Mouse (Mus musculus): ENCODE measurements at regions not wholly inside any gene's neighbourhood (a gene's known extent, or its start where the extent isn't known, plus 50 kb on each side); places are given as distances from the start of the nearest gene placed in this dataset.

DNA sequence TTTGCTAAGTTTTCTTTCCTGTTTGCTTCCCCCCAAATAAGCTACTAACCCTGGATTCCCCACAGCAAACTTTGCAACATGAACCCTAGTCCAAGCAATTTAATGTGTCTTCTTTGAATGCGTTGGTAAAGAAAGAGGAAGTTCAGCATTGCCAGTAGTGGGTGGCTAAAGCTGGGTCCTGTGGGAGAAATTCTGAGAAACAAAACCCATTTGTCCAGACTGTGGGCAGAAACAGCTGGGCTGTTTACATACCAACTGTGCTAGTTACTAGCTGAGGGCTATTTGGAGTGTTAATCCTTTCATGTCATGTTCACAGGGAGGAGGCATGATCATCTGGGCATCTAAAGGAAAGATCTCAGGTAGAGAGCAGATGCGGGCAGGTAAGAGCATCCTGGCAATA is 51.8 kb upstream of the 1190002N15Rik start:
- Histone ChIP-seq H3K4me1 (ENCODE audit: control insufficient read depth in 2 of 2, insufficient read depth in 2 of 2, low read length in 2 of 2, poor library complexity in 1 of 2) (no peaks in the 10 kb centered on the region), H3K4me3 (ENCODE audit: insufficient read depth in 1 of 2, low read depth in 1 of 2, low read length in 2 of 2, poor library complexity in 1 of 2, severe bottlenecking in 1 of 2) (no peak overlapping the region), H3K36me3 (ENCODE audit: control insufficient read depth, insufficient read depth, low read length, poor library complexity, severe bottlenecking) (no peaks in the 10 kb centered on the region), H3K9ac (ENCODE audit: insufficient read depth, low read depth, low read length, poor library complexity, severe bottlenecking) (no peak overlapping the region), H3K9me3 (ENCODE audit: control insufficient read depth, insufficient read depth, low read depth, low read length) (no peaks in the 10 kb centered on the region), H3K27ac (ENCODE audit: insufficient read depth, low read depth, low read length, poor library complexity, severe bottlenecking) (no peak overlapping the region)
- in situ Hi-C loops (cut with MboI; ENCODE audit: low sequenced_read_pairs in 2 of 2, unreplicated experiment in 2 of 2), result no loop called here
- no peak for TF ChIP-seq HCFC1 (IDR thresholded peaks at IDR 0.05; ENCODE audit: borderline replicate concordance, insufficient read depth, low read length)
- no peak for TF ChIP-seq ZNF384 (IDR thresholded peaks at IDR 0.05; ENCODE audit: low read depth, low read length)
- no peak for TF ChIP-seq ZC3H11A (IDR thresholded peaks at IDR 0.05; ENCODE audit: borderline replicate concordance, low read depth, low read length)
- TF ChIP-seq MAFK (IDR thresholded peaks at IDR 0.05; ENCODE audit: insufficient read depth, low read depth, low read length), result no peak
- no peak for TF ChIP-seq CHD2 (IDR thresholded peaks at IDR 0.05; ENCODE audit: low read depth, low read length)
- no peak for DNase-seq (ENCODE audit: low read depth, low spot score)

DNA sequence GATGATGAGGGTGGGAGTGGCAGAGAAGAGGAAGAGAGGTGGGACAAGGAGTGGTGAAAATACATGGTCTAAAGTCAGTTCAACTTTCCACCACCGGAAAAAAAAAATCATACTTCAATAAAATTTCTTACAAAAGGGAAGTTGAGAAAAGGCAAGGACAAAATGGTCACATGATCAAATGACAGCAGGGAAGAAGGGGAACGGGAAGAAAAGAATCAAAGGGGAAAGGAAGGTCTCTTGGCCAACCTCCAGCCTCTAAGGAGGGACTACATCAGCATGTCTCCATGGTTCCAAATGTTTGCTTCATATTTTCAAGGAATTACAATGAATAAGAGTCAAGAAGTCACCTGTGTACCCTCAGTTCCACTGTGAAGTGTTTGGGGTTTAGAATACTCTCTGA is 64.7 kb upstream of the Slc9a9 start:
- TF ChIP-seq ZNF384 (IDR thresholded peaks at IDR 0.05; ENCODE audit: low read depth, low read length) (no peak), CHD2 (IDR thresholded peaks at IDR 0.05; ENCODE audit: low read depth, low read length) (no peak), ZC3H11A (IDR thresholded peaks at IDR 0.05; ENCODE audit: borderline replicate concordance, low read depth, low read length) (no peak), MAFK (IDR thresholded peaks at IDR 0.05; ENCODE audit: insufficient read depth, low read depth, low read length) (no peak)
- no peak overlapping the region for H3K27ac ChIP-seq (ENCODE audit: insufficient read depth, low read depth, low read length, poor library complexity, severe bottlenecking)
- H3K4me3 ChIP-seq (ENCODE audit: insufficient read depth in 1 of 2, low read depth in 1 of 2, low read length in 2 of 2, poor library complexity in 1 of 2, severe bottlenecking in 1 of 2), result no peak overlapping the region
- DNase-seq (ENCODE audit: low read depth, low spot score), result no peak
- no peak overlapping the region for H3K9ac ChIP-seq (ENCODE audit: insufficient read depth, low read depth, low read length, poor library complexity, severe bottlenecking)
- in situ Hi-C loops (cut with MboI; ENCODE audit: low sequenced_read_pairs in 2 of 2, unreplicated experiment in 2 of 2), result no loop called here
- H3K36me3 ChIP-seq (ENCODE audit: control insufficient read depth, insufficient read depth, low read length, poor library complexity, severe bottlenecking), result no peaks in the 10 kb centered on the region
- H3K9me3 ChIP-seq (ENCODE audit: control insufficient read depth, insufficient read depth, low read depth, low read length), result no peaks in the 10 kb centered on the region
- no peaks in the 10 kb centered on the region for H3K4me1 ChIP-seq (ENCODE audit: control insufficient read depth in 2 of 2, insufficient read depth in 2 of 2, low read length in 2 of 2, poor library complexity in 1 of 2)

GRCm38 (mm10) chr9:94606422-94606821 is 63.3 kb upstream of the Slc9a9 start:
- H3K4me3 ChIP-seq (ENCODE audit: insufficient read depth in 1 of 2, low read depth in 1 of 2, low read length in 2 of 2, poor library complexity in 1 of 2, severe bottlenecking in 1 of 2), result no peak overlapping the region
- in situ Hi-C loops (cut with MboI; ENCODE audit: low sequenced_read_pairs in 2 of 2, unreplicated experiment in 2 of 2), result no loop called here
- H3K27ac ChIP-seq (ENCODE audit: insufficient read depth, low read depth, low read length, poor library complexity, severe bottlenecking), result no peak overlapping the region
- no peaks in the 10 kb centered on the region for H3K4me1 ChIP-seq (ENCODE audit: control insufficient read depth in 2 of 2, insufficient read depth in 2 of 2, low read length in 2 of 2, poor library complexity in 1 of 2)
- H3K9me3 ChIP-seq (ENCODE audit: control insufficient read depth, insufficient read depth, low read depth, low read length), result no peaks in the 10 kb centered on the region
- DNase-seq (ENCODE audit: low read depth, low spot score), result no peak
- H3K36me3 ChIP-seq (ENCODE audit: control insufficient read depth, insufficient read depth, low read length, poor library complexity, severe bottlenecking), result no peaks in the 10 kb centered on the region
- no peak for TF ChIP-seq ZC3H11A (IDR thresholded peaks at IDR 0.05; ENCODE audit: borderline replicate concordance, low read depth, low read length)
- no peak for TF ChIP-seq CHD2 (IDR thresholded peaks at IDR 0.05; ENCODE audit: low read depth, low read length)
- TF ChIP-seq HCFC1 (IDR thresholded peaks at IDR 0.05; ENCODE audit: borderline replicate concordance, insufficient read depth, low read length), result no peak
- TF ChIP-seq ZNF384 (IDR thresholded peaks at IDR 0.05; ENCODE audit: low read depth, low read length), result no peak
- no peak for TF ChIP-seq MAFK (IDR thresholded peaks at IDR 0.05; ENCODE audit: insufficient read depth, low read depth, low read length)
- no peak overlapping the region for H3K9ac ChIP-seq (ENCODE audit: insufficient read depth, low read depth, low read length, poor library complexity, severe bottlenecking)

GRCm38 (mm10) chr9:94607011-94607749 is 62.5 kb upstream of the Slc9a9 start:
- no peak for DNase-seq (ENCODE audit: low read depth, low spot score)
- Histone ChIP-seq H3K36me3 (ENCODE audit: control insufficient read depth, insufficient read depth, low read length, poor library complexity, severe bottlenecking) (no peaks in the 10 kb centered on the region), H3K4me3 (ENCODE audit: insufficient read depth in 1 of 2, low read depth in 1 of 2, low read length in 2 of 2, poor library complexity in 1 of 2, severe bottlenecking in 1 of 2) (no peak overlapping the region), H3K9me3 (ENCODE audit: control insufficient read depth, insufficient read depth, low read depth, low read length) (no peaks in the 10 kb centered on the region), H3K4me1 (ENCODE audit: control insufficient read depth in 2 of 2, insufficient read depth in 2 of 2, low read length in 2 of 2, poor library complexity in 1 of 2) (no peaks in the 10 kb centered on the region), H3K27ac (ENCODE audit: insufficient read depth, low read depth, low read length, poor library complexity, severe bottlenecking) (no peak overlapping the region), H3K9ac (ENCODE audit: insufficient read depth, low read depth, low read length, poor library complexity, severe bottlenecking) (no peak overlapping the region)
- in situ Hi-C loops (cut with MboI; ENCODE audit: low sequenced_read_pairs in 2 of 2, unreplicated experiment in 2 of 2), result no loop called here
- TF ChIP-seq ZNF384 (IDR thresholded peaks at IDR 0.05; ENCODE audit: low read depth, low read length) (no peak), ZC3H11A (IDR thresholded peaks at IDR 0.05; ENCODE audit: borderline replicate concordance, low read depth, low read length) (no peak), CHD2 (IDR thresholded peaks at IDR 0.05; ENCODE audit: low read depth, low read length) (no peak), HCFC1 (IDR thresholded peaks at IDR 0.05; ENCODE audit: borderline replicate concordance, insufficient read depth, low read length) (no peak), MAFK (IDR thresholded peaks at IDR 0.05; ENCODE audit: insufficient read depth, low read depth, low read length) (no peak)

All from ES-E14 (cell line).